Mouse (Mus musculus) layer of hippocampus, adult 8-10 months (tissue): ENCODE measurements around the gene Gm43720. TPM values are rescaled to one million over a fixed set of nuclear protein-coding genes. Genes with fewer than 3 reads are reported as not detected.

ENCODE experiments used
- DNase-seq, 2 experiments: peaks; one replicate each; pipeline ENCODE4 v3.0.0; 2022; ENCODE audit warnings: low spot score in 2 of 2
- total RNA-seq, 4 experiments: library from RNA; stranded (reverse); gene quantifications; 2 replicates each; pipeline ENCODE4 v1.2.4; 2022

Gene Gm43720
- not detected for total RNA-seq

DNA sequence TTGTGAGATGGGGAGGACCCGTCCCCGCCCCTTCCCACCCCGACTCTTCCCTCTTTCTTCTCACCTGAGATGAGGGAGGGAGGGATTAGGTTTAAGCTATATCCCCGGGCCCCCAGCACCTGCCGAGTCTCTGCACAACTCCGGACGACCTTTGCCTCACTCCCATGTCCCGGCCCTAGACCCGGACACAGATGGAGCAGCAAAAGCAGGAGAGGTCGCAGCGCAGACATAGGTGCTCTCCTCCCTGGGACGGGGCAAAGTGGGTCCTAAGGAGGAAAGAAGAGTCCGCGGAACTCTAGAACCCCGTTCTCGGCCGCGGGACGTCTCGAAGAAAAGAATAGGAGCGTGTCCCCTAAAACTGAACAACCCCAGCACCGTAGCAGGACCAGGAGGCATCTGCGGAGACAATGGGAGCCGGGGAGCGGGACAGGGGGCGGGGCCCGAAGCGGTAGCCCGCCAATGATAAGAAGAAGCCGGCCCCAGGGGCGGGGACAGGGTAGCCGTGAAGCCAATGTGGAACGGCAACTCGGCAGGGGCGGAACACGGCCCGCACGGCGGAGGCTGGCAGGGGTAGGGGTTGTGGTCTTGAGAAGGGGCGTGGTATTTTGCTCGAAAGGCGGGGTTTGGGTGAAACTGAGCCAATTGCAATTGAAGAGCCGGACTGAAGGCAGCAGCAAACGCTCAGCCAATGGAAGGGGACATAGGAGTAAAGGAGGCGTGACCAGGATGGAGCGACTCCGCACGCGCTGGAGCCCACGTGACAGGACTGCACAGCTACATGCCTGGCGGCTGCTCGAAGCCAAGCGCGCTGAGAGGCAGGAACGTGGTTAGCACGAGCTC lies at the start of gene Gm43720, which contains the start of the genes Gpc2 and Stag3:
Gene Gm43720, minus strand, starts transcription at position 374 of the 840 bp plus-strand sequence.
Gene Gpc2, minus strand, starts transcription at position 421 of the 840 bp plus-strand sequence.
Gene Stag3, plus strand, starts transcription at position 656 of the 840 bp plus-strand sequence.
- DNase-seq: peak; percentile 63 to 66

- no peak for DNase-seq
Observed at GRCm38 (mm10) chr5:138312795-138313194, 33.0 kb upstream of the Gm43720 start.

DNA sequence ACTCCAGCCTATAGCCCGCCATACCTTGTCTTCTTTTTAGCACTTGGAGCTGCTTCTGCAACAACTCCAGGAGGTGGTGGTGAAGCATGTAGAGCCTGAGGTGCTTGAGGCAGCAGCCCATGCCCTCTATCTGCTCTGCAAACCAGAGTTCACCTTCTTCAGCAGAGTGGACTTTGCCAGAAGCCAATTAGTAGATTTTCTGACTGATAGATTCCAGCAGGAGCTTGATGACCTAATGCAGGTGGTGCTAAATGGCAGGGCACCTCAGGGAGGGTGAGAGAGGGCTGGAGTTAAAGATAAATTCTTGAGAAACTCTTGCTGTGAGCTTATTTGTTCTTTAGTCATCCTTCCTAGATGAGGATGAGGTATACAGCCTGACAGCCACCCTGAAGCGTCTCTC lies 19.9 kb upstream of the Gm43720 start:
- DNase-seq: no peak

DNA sequence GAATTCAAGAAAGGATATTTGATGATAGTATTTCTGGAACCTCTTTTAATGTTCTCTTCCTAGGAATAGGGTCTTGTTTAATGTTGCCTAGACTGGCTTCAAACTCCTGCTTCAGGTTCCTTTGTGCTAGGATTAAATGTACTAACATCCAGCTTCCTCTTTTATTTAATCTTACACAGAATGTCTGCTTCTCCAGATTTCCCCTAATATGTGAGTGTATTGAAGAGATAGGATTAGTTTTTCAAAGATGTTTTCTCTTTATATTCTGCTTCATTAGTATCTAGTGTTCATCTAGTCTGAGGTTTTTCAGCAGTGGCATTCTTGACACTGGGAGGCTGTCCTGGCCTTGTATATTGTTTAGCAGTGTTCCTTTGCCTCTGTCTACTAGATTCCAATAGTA lies 14.4 kb upstream of the Gm43720 start:
- DNase-seq: no peak

GRCm38 (mm10) chr5:138291638-138292037 lies 11.9 kb upstream of the Gm43720 start:
- no peak for DNase-seq

GRCm38 (mm10) chr5:138287861-138288260 lies 8.1 kb upstream of the Gm43720 start:
- DNase-seq: no peak

DNA sequence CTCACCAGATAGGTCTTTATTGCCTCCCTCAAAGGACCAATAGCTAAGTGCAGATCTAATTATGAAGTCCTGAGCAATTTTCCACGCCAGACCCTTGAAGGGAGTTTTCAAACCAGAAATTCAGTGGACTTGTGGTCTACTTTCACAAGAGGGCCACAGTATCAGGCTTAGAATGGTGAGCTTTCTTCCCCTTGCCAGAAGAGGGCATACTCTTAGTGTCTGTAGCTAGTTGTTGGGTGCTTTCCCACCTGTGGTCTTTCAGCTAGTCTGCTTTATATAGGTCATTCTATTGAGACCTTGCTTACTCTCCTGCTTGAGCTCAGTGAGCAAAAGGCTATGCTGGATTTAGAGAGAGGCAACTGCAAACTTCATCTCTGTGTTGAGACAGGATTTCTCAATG lies 3.8 kb upstream of the Gm43720 start:
- no peak for DNase-seq

DNA sequence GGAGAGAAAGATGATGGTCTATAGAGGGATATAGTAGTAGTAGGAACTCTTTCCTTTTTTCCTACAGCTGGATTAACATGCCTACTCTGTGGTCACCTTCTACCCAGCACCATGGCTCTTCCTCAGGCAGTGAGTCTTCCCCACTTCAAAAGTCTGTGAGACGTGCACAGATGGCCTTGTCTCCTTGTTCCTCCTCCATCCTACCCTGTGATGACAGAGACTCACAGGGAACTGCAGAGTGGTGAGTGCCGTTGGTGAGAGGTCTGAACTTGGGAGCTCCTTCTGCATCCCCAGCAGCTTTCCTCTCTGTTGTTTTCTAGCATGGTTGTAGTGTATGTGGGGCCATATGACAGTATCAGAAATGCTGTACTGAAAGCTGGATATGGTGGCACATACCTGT lies 2.0 kb upstream of the Gm43720 start:
- no peak for DNase-seq

DNA sequence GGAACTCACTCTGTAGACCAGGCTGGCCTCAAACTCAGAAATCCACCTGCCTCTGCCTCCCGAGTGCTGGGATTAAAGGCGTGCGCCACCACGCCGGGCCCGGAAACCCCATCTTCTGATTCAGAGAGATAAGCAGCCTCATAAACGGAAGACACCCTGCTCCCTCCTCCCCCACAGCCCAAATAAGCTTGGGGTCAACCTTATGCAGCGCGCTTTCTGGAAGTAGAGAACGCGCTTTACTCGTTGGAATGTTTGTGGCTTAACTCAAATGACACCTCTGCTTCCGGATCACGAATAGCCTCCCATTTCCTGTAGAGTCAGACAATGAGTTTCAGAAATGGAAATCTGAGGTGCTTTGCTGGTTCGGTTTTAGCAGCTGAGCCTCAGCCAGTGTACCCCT lies 1.1 kb upstream of the Gm43720 start:
- DNase-seq: no peak

DNA sequence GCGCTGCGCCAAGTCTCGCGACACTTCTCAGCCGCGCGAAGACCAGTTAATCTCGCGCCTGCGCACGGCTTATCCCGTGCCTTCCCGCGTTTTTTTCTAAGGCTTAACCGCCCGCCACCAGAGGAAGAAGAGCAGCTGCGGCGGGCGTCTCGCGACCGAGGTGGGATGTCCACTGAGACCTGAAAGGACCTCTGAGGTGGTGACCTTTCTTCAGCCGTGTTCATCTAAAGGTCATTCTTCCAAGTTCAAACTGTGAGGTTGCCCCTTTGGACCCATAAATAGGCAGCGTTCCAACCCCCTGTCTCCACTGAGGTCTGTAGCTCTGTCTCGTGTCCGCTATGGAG lies 639 bp upstream of the Gm43720 start:
- no peak for DNase-seq

DNA sequence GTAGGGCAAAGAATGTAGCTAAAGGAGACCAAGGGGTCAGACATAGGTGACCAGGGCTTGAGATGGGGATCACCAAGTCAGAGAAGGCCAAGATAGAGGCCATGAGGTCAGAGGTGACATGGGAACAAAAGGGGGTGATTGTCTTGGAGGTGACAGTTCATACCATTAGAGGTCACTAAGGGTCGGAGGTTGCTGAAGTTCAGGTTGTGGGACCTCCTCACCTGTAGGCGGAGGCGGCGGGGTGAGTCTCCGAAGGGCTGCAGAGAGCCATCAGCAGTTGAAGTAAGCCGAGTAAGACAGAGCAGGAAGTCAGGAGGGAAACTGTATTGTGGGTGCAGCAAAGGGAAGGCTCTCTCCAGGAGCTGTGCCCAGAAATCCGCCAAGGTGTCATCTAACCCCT lies 1.8 kb downstream of the Gm43720 start:
- no peak for DNase-seq

GRCm38 (mm10) chr5:138275216-138276050 lies 4.3 kb downstream of the Gm43720 start:
- DNase-seq: no peak

- no peak for DNase-seq
Observed at GRCm38 (mm10) chr5:138274186-138274585, 5.6 kb downstream of the Gm43720 start.

DNA sequence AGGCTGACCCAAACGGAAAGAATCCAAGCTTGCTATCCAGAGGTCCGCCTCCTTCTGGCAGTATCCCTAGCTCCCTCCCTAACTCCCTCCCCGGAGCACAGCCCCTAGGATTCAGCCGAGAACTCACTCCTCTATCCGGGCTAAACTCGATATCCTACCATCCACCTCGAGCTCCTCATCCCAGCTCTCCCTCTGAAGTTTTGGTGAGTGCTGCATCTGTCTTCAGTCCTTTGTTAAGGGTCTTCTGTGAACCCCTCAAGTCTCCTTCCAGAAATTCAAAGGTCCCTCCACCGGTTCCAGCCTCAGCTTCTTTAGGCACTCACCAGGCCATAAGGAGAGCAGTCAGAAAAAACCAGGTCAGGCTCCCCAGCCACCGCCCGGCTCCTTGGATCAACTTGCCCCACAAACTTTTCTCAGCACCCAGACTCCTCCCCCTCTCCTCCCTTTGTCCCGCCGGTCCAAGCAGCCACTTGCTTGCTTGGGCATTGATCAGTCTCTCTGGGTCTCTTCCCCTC lies 7.3 kb downstream of the Gm43720 start, which contains the start of gene Gal3st4:
Gene Gal3st4, minus strand, starts transcription at position 432 of the 515 bp plus-strand sequence.
- no peak for DNase-seq

DNA sequence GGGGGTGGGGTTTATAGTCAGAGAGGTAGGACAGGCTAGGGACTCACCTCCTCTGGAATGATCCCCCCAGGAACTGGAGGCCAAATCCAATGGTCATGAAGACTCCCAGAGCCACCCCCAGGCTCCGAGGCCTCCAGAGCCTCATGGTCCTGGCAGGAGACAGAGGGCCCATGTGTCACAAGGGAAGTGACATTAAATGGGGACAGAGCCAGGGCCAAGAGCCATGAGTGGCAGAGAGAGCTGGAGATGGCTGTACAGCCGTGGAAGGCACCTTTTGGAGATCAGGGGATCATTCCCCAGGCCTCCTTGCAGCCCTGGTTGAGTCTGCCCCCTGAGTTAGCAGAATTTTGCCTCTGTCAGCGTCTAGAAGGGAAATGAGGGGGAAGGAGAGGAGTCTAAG lies 8.5 kb downstream of the Gm43720 start:
- no peak for DNase-seq

DNA sequence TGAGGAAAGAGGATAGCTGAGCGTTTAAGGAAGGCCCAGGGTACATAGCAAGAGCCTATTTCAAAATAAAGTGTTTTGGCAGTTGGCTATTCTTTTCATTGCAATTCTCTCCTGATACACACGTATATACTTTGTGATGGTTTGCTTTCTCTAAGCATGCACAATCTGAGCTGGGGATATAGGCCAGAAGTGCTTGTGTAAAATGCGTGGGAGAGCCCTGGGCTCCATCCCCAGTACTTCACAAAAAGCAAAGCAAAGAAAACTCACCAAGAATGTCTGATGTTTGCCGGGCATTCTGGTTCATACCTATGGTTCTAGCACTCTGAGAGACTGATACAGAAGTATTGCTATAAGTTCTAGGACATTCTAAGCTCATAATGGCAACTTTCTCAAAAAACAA lies 10.8 kb downstream of the Gm43720 start:
- no peak for DNase-seq

DNA sequence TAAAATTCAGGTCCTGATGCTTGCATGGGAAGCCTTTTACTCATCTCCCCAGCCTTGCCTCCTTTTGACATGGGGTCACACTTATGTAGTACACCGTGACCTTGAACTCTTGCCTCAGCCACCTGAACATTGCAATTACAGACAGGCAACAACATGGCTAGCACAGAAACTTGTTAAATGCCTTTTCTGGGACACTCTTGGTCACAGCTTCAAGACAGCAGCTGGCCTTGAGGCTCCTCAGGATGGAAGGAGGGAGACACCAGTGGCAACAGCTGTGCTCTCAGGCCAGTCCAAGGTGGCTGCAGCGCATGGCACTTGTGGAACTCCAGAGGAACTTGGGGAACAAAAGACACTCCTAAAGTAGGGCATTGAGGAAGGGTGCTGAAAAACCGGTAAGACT lies 12.6 kb downstream of the Gm43720 start:
- no peak for DNase-seq

- no peak for DNase-seq
Observed at GRCm38 (mm10) chr5:138265712-138266111, 14.0 kb downstream of the Gm43720 start.

DNA sequence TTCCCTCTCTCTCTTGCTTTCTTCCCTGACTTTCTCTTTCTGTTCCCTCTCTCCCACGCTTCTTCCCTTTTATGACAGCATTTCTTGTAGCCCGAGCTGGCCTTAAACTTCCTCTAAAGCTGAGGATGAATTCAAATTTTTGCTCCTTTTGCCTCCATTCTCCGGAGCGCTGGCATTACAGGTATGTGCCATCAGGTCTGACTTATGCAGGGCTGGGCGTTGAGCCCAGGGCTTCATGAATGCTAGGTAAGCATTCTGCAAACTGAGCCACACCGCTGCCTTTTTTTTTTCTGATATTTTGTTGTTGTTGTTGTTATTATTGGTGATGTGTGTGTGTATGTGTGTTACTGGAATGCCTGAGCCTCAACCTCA lies 15.6 kb downstream of the Gm43720 start:
- DNase-seq: no peak

GRCm38 (mm10) chr5:138263260-138264206 lies 16.2 kb downstream of the Gm43720 start, which contains the start of gene BC037034:
BC037034 (minus strand) TSS chr5:138264033.
- peak; percentile 87 to 89 for DNase-seq
